Mouse (Mus musculus) spleen, adult 2 months (tissue): ENCODE measurements around the gene Bpifb4. TPM values are rescaled to one million over a fixed set of nuclear protein-coding genes. Genes with fewer than 3 reads are reported as not detected.

Experiments
- DNase-seq, 2 experiments: peaks; one replicate each; pipeline versions ENCODE4 v3.0.0 to v3.0.0-alpha.2; 2012 to 2021; ENCODE audit warnings: low spot score in 2 of 2, low read depth in 1 of 2
- H3K27ac ChIP-seq: fragments of 200-500 bp; 2 replicates; pipeline ENCODE4 v1.5.1; 2012; ENCODE audit warnings: low read length, inconsistent platforms; ENCODE audit not compliant: insufficient read depth
- H3K27me3 ChIP-seq: fragments of 200-500 bp; 2 replicates; pipeline ENCODE4 v1.6.1; 2012; ENCODE audit warnings: mild to moderate bottlenecking, moderate library complexity, low read length, inconsistent platforms; ENCODE audit not compliant: control insufficient read depth, insufficient read depth
- H3K36me3 ChIP-seq: fragments of 200-500 bp; 2 replicates; pipeline ENCODE4 v1.6.1; 2012; ENCODE audit warnings: mild to moderate bottlenecking, low read length, inconsistent platforms; ENCODE audit not compliant: control insufficient read depth, insufficient read depth
- H3K4me1 ChIP-seq: fragments of 200-500 bp; 2 replicates; pipeline ENCODE4 v1.6.1; 2011; ENCODE audit warnings: inconsistent platforms; ENCODE audit not compliant: control insufficient read depth, insufficient read depth, insufficient read length
- H3K4me3 ChIP-seq: fragments of 200-500 bp; 2 replicates; pipeline ENCODE4 v1.5.1; 2011; ENCODE audit warnings: mild to moderate bottlenecking, inconsistent platforms; ENCODE audit not compliant: insufficient read depth, insufficient read length; ENCODE audit errors: extremely low read depth
- CTCF ChIP-seq: fragments of 200-500 bp; IDR thresholded peaks from 2 replicates; pipeline ENCODE4 v1.5.1; 2011; ENCODE audit warnings: mild to moderate bottlenecking, inconsistent platforms; ENCODE audit not compliant: insufficient read depth, insufficient read length, insufficient replicate concordance; ENCODE audit errors: extremely low read depth
- POLR2A ChIP-seq: fragments of 200-500 bp; IDR thresholded peaks from 2 replicates; pipeline ENCODE4 v1.6.1; 2011; ENCODE audit warnings: low read depth, low read length, inconsistent platforms
- WGBS: fragments of 180-500 bp; shearing (Covaris S2); methylation state at CpG from one replicate; pipeline ENCODE4 v1.1.7; 2018; 5-methylcytosine and 5-hydroxymethylcytosine counted together
- polyA plus RNA-seq: library from polyadenylated mRNA; depleted of rRNA; stranded (reverse); fragments of >200 nt; gene quantifications from 2 replicates; pipeline ENCODE4 v1.2.3, GENCODE M21; 2012; rRNA removed

The Bpifb4 gene
- polyA plus RNA-seq = not detected in 2 replicates

GRCm38 (mm10) chr2:153937843-153938242 lies at the start of gene Bpifb4:
Gene Bpifb4, plus strand, starts transcription at chr2:153938212.
- Histone ChIP-seq H3K4me3 (no peak within 1 kb of the TSS), H3K27ac (no peak within 1 kb of the TSS), H3K4me1 (no peaks in the 10 kb centered on the region), H3K27me3 (no peaks in the 10 kb centered on the region), H3K36me3 (no peaks in the 10 kb centered on the region)
- DNase-seq = no peak
- WGBS = 4% methylated on average over 5 of the region's 5 CpGs
- TF ChIP-seq CTCF = no peak
- TF ChIP-seq POLR2A = no peak

- TF ChIP-seq POLR2A = no peak
- no peak for TF ChIP-seq CTCF
- no peaks in the 10 kb centered on the region for H3K27me3 ChIP-seq
- H3K4me1 ChIP-seq = no peaks in the 10 kb centered on the region
- H3K27ac ChIP-seq = no peak overlapping the region
- DNase-seq = no peak
- H3K4me3 ChIP-seq = no peak overlapping the region
- 86% methylated on average over 5 of the region's 5 CpGs for WGBS
- H3K36me3 ChIP-seq = no peaks in the 10 kb centered on the region
These were observed 38.9 kb upstream of the Bpifb4 start for GRCm38 (mm10) chr2:153899111-153899510.

- Histone ChIP-seq H3K4me3 (no peak within 1 kb of the TSS), H3K27ac (no peak within 1 kb of the TSS), H3K27me3 (no peaks in the 10 kb centered on the region), H3K36me3 (no peaks in the 10 kb centered on the region), H3K4me1 (no peaks in the 10 kb centered on the region)
- 75% methylated on average over 4 of the region's 4 CpGs for WGBS
- no peak for DNase-seq
- TF ChIP-seq POLR2A (no peak), CTCF (no peak)
These were observed 37.9 kb upstream of the Bpifb4 start, which contains the start of gene Bpifb6 for GRCm38 (mm10) chr2:153900088-153900487. Gene Bpifb6, plus strand, starts transcription at chr2:153900388.

- Histone ChIP-seq H3K4me3 (no peak overlapping the region), H3K36me3 (no peaks in the 10 kb centered on the region), H3K27ac (no peak overlapping the region), H3K4me1 (no peaks in the 10 kb centered on the region), H3K27me3 (no peaks in the 10 kb centered on the region)
- 83% methylated on average over 6 of the region's 6 CpGs for WGBS
- no peak for DNase-seq
- TF ChIP-seq CTCF (no peak), POLR2A (no peak)
These were observed 35.3 kb upstream of the Bpifb4 start for GRCm38 (mm10) chr2:153902726-153903125.

GRCm38 (mm10) chr2:153906626-153907025 lies 31.4 kb upstream of the Bpifb4 start:
- no peaks in the 10 kb centered on the region for H3K36me3 ChIP-seq
- no peaks in the 10 kb centered on the region for H3K27me3 ChIP-seq
- DNase-seq = no peak
- H3K4me3 ChIP-seq = no peak overlapping the region
- WGBS = 84% methylated on average over 4 of the region's 4 CpGs
- TF ChIP-seq POLR2A (no peak), CTCF (no peak)
- no peak overlapping the region for H3K27ac ChIP-seq
- no peaks in the 10 kb centered on the region for H3K4me1 ChIP-seq

GRCm38 (mm10) chr2:153914151-153914550 lies 23.9 kb upstream of the Bpifb4 start:
- Histone ChIP-seq H3K36me3 (no peaks in the 10 kb centered on the region), H3K4me1 (peaks cover 2% of the 10 kb centered on the region; the same call in 1 of the 2 replicates), H3K27me3 (no peaks in the 10 kb centered on the region), H3K27ac (no peak overlapping the region), H3K4me3 (no peak overlapping the region)
- no peak for DNase-seq
- WGBS = 42% methylated on average over 5 of the region's 5 CpGs
- TF ChIP-seq POLR2A (no peak), CTCF (no peak)

- peaks cover 2% of the 10 kb centered on the region; the same call in 1 of the 2 replicates for H3K4me1 ChIP-seq
- H3K27ac ChIP-seq = no peak within 1 kb of the TSS
- WGBS = 85% methylated on average over 8 of the region's 8 CpGs
- no peak for DNase-seq
- no peak within 1 kb of the TSS for H3K4me3 ChIP-seq
- no peak for TF ChIP-seq POLR2A
- TF ChIP-seq CTCF = no peak
- H3K27me3 ChIP-seq = no peaks in the 10 kb centered on the region
- H3K36me3 ChIP-seq = no peaks in the 10 kb centered on the region
These were observed 20.1 kb upstream of the Bpifb4 start, which contains the start of gene Bpifb3 for GRCm38 (mm10) chr2:153917930-153918329. Gene Bpifb3, plus strand, starts transcription at chr2:153918230.
